Mouse (Mus musculus): ENCODE data around the gene Col9a1. TPM values are rescaled to one million over a fixed set of nuclear protein-coding genes. Genes with fewer than 3 reads are reported as not detected.

Col9a1 gene
- total RNA-seq (2021), result 1 to 10 TPM; 2.0 to 3.0 TPM

- intact Hi-C loops (cut with DNase I), result loop anchor here (10.0 kb wide), 2 partner anchors 143 to 263 kb away; no protein-coding TSS in a partner anchor
These were observed at the start of gene Col9a1 for GRCm38 (mm10) chr1:24177224-24177851. Gene Col9a1, plus strand, starts transcription at chr1:24177610.

DNA sequence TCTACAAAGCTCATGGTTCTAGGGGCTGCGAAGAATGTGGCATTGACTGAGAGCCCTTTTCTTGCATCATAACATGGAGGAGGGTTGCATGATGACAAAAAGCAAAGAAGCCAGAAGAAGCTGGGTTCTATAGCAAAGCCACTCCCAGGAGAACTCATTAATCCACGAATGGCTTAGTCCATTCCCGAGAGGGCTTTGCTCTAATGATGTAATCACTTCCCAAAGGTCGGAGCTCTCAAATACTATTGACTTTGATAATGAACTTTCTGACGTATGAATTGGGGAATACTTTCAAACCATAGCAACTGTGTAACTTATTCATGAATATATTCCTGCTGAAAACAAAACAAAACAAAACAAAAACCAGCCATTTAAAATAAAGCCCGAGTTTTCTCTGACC lies 49.5 kb upstream of the Col9a1 start:
- intact Hi-C loops (cut with DNase I), result no loop called here
- DNase-seq, result no peak

More at GRCm38 (mm10) chr1:24177224-24177851, at the start of gene Col9a1:
- DNase-seq, result no peak

DNA sequence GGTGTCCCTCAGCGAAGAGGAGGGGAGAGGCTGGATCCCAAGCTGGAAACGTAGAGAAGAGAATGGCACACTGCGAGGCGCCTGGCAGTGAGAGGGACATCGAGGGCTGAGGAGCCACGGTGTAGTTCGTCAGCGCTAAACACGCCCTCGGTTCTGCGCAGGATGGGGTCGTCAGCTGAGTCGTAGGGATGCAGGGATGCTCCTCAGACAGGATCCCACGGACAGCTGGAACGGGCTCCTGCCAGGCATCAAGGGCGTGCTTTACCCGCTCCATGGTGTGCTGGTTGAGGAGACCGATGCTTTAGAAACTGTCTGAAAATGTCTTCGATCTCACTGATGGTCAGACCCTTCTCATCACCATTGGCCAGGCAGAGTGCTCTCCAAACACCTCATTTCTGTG lies 43.6 kb upstream of the Col9a1 start:
- DNase-seq, result peak; percentile 6
- intact Hi-C loops (cut with DNase I), result no loop called here

DNA sequence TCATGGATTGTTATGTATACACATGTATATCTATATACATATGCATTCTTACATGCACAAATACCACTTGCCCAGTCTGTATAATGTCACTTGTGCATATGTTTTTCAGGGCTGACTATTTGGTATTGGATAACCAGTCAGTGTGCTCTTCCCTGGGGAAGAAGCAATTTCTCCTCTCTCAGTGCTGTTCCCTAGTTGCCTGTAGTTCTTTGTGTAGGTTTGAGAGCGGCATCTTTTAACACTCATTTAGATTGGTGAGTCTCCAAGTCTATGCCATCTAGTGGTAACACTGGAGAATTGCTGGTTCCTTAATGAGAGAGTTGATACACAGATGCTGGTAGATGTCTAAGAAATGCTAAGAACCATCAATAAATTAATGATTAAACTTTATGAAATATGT lies 42.6 kb upstream of the Col9a1 start:
- DNase-seq, result no peak
- intact Hi-C loops (cut with DNase I), result no loop called here

GRCm38 (mm10) chr1:24137133-24137532 lies 40.3 kb upstream of the Col9a1 start:
- intact Hi-C loops (cut with DNase I), result no loop called here
- DNase-seq, result peak; percentile 68

DNA sequence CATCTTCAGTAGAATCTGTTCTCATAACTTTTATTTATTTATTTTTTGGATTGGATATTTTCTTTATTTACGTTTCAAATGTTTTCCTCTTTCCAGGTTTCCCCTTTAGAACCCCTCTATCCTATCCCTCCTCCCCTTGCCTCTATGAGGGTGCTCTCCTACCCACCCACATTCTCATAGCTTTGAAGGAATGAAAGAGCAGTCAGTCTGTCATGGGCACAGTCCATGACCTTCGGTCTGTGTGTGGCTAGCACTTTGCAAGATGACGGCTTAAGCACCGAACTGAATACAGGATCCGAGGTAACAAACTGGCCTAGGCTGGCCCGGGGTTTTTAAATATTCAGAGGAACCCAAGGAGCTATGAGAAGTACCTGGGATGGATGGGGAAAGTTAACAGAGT lies 36.9 kb upstream of the Col9a1 start:
- intact Hi-C loops (cut with DNase I), result no loop called here
- no peak for DNase-seq

DNA sequence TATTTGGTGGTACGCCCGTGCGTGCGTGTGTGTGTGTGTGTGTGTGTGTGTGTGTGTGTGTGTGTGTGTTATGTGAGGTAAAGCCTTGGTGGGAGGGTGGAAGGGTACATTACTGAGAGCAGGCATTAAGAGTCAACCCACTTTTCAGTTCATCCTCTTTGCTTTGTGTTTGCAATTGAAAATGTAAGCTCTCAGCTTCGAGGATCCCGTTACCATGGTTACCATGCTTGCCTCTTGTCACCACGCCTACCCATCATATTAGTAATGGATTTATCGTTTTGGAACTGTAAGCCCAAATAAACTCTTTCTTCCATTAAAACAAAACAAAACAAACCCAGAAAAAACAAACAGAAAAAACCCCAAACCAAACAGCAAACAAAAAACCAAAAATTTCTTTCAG lies 33.9 kb upstream of the Col9a1 start:
- intact Hi-C loops (cut with DNase I), result no loop called here

GRCm38 (mm10) chr1:24157751-24158150 lies 19.7 kb upstream of the Col9a1 start:
- no peak for DNase-seq
- intact Hi-C loops (cut with DNase I), result no loop called here

More for the DNA sequence above, 33.9 kb upstream of the Col9a1 start:
- DNase-seq, result no peak

DNA sequence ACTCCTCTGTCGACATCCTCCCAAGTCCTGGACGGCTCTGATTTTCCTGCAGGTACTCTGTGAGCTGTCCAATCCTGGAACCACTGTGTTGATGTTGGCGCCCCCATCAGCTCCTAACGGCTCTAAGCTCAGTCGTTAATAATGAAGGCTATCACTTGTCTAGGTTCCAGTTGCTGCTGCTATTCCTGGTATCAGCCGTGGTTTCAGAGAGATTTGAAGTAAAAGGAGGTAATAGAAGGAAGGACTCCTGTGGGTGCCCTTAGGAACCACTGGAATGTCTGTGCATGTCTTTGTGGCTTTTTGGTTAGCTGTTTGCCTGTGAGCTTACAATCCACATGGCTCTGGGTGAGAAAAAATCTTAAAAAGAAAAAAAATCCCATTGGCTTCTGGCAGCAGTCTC lies 8.0 kb upstream of the Col9a1 start:
- intact Hi-C loops (cut with DNase I), result no loop called here
- no peak for DNase-seq

DNA sequence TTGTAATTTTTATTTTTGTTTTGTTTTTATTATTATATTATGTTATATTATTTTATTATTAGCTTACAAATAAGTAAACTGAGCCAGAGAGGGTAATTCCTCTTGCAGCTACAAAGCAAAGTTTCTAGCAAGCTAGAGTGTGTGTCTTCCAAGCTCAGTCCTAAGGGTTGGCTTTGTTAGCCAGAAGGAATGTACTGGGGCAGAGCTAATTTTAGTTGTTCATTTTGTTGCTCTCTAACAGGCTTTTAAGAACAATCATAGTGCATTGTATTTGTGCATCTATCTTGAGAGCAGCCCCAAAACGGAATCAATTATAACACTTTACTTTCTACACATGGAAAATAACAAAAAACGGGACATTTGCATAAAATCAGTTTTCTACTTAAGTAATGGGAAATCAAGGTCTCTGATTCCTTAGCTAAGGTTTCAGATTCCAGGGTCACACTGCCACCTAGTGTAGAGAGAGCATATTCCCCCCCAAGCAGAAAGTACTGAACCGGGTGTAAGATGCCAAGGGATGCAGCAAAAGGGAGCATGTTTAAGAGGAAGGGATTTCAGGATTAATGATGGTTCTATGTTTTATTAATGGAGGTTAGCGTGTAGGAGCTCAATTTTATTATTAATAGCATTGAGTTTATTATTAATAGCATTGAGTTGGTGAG lies 6.1 kb upstream of the Col9a1 start:
- intact Hi-C loops (cut with DNase I), result loop anchor here (10.0 kb wide), 2 partner anchors 137 to 257 kb away; no protein-coding TSS in a partner anchor
- DNase-seq, result peak; percentile 59

DNA sequence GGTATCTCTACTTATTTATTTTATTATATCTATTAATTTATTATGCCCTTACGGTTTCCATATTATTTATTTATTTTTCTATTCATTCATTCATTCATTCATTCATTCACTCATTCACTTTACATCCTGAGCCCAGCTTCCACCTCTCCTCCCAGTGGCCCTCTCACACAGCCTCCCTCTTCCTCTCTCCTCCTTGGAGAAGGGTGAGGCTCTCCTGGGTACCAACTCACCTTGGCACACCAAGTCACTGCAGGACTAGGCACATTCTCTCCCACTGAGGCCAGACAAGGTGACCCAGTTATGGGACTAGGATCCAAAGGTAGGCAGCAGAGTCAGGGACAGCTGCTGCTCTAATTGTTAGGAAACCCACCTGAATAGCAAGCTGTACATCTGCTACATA lies 5.5 kb upstream of the Col9a1 start:
- DNase-seq, result no peak
- intact Hi-C loops (cut with DNase I), result loop anchor here (10.0 kb wide), 2 partner anchors 137 to 257 kb away; no protein-coding TSS in a partner anchor

DNA sequence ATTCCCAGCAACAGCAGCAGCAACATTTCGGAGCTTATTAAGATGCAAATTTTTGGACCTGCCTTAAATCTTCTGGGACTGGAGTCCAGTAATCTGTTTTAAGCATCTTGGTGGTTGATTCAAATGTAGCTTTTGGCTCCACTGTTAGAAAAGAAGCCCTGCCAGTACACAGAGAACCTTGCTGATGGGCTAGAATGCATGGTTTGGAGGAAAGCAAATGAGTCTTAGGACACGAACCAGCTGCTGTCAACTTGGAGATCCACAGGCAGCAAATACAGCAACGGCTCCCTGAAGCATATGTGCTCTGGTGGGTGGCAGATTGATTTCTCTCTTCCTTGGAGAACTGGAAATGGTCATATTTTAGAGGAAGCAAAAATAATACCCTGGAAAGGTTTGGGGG lies 4.8 kb upstream of the Col9a1 start:
- intact Hi-C loops (cut with DNase I), result loop anchor here (10.0 kb wide), 2 partner anchors 138 to 258 kb away; no protein-coding TSS in a partner anchor
- no peak for DNase-seq

DNA sequence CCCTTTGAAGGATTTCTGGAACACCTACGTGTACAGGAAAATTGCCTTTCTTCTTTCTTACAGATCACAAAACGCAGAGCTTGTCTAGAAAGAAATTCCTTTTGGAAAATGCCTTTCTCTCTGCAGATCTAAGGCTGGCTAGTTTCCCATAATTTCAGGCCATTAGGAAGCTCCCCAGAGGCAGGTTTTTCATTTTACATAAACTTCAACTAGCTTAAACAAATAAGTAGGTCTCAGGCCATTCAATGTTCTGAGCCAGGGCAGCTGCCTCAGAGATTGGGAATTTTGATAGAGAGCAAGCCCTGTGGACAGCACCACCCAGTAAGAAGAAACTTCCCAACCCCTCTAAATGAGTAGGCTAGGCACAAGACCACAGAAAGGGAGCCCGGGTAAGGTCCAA lies 1.6 kb upstream of the Col9a1 start:
- intact Hi-C loops (cut with DNase I), result loop anchor here (10.0 kb wide), 2 partner anchors 141 to 261 kb away; no protein-coding TSS in a partner anchor
- no peak for DNase-seq

- intact Hi-C loops (cut with DNase I), result loop anchor here (5.0 to 10.0 kb wide), 3 partner anchors 52 to 265 kb away; no protein-coding TSS in a partner anchor
- DNase-seq, result no peak
These were observed 2.4 kb downstream of the Col9a1 start for GRCm38 (mm10) chr1:24179856-24180255.

DNA sequence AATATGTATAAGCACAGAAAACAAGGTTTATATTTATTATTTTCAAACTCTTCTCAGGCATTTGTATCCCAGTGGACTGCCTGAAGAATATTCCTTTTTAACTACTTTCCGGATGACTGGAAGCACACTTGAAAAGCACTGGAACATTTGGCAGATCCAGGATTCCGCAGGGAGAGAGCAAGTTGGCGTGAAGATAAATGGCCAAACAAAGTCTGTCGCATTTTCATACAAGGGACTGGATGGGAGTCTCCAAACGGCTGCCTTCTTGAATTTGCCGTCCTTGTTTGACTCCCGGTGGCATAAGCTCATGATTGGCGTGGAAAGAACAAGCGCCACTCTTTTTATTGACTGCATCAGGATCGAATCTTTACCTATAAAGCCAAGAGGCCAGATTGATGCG lies 7.6 kb downstream of the Col9a1 start:
- DNase-seq, result peak; percentile 9
- intact Hi-C loops (cut with DNase I), result loop anchor here (5.0 kb wide), 1 partner anchor 47 kb away; no protein-coding TSS in a partner anchor

DNA sequence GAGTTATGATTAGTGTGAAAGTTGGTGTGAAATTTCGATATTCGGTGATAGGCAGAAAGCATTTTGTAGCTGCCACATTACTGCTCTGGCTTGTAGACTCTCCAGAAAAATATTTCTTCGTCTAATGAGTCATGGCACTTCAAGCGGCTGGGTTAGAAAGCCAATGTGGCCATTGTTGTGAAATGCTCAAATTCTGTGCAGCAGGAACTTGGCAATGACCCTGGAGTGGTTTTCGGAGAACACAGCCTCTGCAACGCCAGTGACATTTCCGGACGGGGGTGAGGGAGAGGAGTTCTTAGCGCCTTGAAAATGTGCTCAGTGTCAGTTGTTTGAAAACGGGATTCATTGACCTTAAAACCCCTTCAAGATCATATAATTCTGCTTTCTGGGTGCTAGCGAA lies 9.6 kb downstream of the Col9a1 start:
- intact Hi-C loops (cut with DNase I), result no loop called here

DNA sequence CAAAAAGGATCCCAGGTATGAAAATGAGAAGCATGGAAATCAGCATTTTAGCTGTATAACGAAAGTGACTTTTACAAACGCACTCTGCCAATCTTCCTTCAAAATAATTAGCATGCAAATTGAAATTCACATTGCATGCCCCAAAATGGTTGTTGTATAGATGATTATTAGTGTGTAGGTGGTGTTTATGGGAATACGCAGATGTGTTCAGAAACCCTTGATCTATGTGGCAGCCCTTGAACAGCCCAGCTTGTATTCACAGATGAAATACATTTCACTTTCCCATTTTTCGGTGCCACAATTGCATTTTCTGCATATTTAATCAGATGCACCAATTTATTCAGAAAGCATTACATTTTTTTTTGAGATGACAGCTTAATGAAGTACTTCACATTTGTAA lies 14.3 kb downstream of the Col9a1 start:
- intact Hi-C loops (cut with DNase I), result no loop called here
- no peak for DNase-seq

More for the DNA sequence above, 9.6 kb downstream of the Col9a1 start:
- peak; percentile 22 for DNase-seq

DNA sequence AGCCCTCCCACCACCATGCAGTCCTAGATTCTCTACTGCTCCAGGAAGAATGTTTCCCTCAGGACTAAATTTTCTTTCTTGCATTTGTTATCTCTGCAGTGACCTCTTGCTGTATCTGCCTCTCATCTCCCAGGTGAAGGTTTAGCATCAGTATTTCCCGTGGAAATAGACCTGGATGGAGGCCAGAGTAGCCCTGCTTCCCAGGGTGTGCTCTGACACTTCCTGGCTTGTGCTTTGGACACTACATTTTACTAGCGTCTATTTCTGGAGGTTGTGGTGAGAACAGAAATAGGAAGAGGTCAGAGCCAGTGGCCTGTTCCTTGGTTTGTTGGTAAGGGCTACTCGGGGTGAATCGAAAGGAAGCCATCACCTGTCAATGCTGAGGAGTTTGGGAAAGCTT lies 16.7 kb downstream of the Col9a1 start:
- intact Hi-C loops (cut with DNase I), result no loop called here
- DNase-seq, result no peak

DNA sequence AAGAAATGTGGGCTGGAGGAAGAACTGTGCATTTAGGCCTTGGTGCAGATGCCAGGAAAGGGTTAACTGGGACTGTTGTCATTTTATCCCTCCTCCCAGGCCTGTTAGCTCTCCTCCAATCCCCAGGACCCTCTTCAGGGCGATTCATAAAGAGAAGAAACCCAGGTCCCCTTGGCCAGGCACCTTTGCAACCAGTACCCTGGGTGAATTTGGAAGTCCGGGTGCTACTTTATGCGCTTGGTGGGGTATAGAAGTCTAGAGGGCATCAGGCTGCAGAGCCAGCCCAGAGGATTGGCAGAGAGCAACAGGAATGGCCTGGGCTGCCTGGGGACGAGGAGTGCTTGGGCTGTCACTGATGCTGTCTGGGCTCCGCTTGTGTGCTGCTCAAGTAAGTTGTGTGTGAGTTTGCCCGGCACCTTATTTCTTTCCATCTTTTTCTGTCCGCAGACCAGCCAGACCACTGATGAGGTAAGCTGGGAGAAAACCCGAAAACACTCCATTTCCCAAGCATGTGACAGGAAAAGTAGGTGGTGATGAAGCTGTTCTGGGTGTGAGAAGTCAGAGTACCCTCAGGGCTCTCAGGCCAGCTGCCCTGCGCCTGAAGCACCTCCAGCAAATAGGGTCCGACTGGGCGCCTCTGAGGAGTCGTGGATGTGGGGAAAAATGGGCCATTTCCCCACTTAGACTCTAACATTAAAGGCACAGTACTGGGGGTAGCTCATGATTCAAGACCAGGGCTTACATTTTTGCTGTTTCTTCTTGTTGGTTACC lies 17.8 kb downstream of the Col9a1 start:
- intact Hi-C loops (cut with DNase I), result no loop called here

DNA sequence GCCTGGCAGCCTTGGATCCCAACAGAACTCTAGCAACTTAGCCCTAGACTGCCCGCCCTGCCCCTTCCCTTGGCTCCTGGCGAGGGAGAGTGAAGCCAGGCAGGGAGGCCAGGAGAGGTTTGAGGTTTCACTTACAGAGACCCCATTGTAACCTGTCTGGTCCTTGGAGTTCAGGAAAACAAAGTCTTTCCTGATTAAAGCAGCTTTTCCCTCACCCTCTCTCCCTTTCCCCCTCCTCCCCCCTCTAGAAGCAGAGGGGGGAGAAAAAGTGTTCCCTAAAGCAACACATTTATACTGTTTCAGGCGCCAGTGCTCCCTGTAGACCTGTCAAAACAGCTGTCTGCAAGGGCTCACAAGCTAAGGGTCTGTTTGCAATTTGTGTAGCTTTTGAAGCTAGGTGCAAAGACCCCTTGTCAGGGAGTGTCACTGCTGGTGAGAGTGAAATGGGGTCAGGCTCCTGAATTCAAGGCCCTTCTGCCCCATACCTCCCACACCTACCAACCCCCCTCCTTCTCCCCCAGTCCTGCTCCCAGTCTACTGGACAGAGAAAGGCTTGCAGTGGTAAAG lies 18.6 kb downstream of the Col9a1 start:
- intact Hi-C loops (cut with DNase I), result no loop called here
- DNase-seq, result no peak

More for the DNA sequence above, 17.8 kb downstream of the Col9a1 start:
- peak; percentile 6 for DNase-seq
